Mouse (Mus musculus) liver, adult 2 months (tissue): ENCODE measurements around the gene Lrrc36. TPM values are rescaled to one million over a fixed set of nuclear protein-coding genes. Genes with fewer than 3 reads are reported as not detected.

ENCODE experiments used
- DNase-seq: peaks from one replicate; pipeline ENCODE4 v3.0.0-alpha.2; 2011; ENCODE audit warnings: low read depth, low spot score; ENCODE audit errors: extremely low read depth
- H3K27ac ChIP-seq: fragments of 200-500 bp; replicated peaks from 2 replicates; pipeline ENCODE4 v1.5.1; 2012; ENCODE audit warnings: low read depth, mild to moderate bottlenecking, control low read depth, inconsistent platforms, low read length; ENCODE audit not compliant: insufficient read depth
- H3K27me3 ChIP-seq: fragments of 200-500 bp; 2 replicates; pipeline ENCODE4 v1.6.1; 2012; ENCODE audit warnings: mild to moderate bottlenecking, moderate library complexity, low read length, inconsistent platforms; ENCODE audit not compliant: control insufficient read depth, insufficient read depth
- H3K36me3 ChIP-seq: fragments of 200-500 bp; 2 replicates; pipeline ENCODE4 v1.6.1; 2012; ENCODE audit warnings: low read length, inconsistent platforms; ENCODE audit not compliant: control insufficient read depth, insufficient read depth
- H3K4me1 ChIP-seq: fragments of 200-500 bp; 2 replicates; pipeline ENCODE4 v1.6.1; 2011; ENCODE audit warnings: low read length; ENCODE audit not compliant: control insufficient read depth, insufficient read depth
- H3K4me3 ChIP-seq: fragments of 200-500 bp; 2 replicates; pipeline ENCODE4 v1.5.1; 2011; ENCODE audit warnings: low read depth, mild to moderate bottlenecking, control low read depth, low read length, moderate library complexity; ENCODE audit not compliant: insufficient read depth
- H3K79me2 ChIP-seq: fragments of 200-500 bp; 2 replicates; pipeline ENCODE4 v1.6.1; 2012; ENCODE audit warnings: inconsistent platforms, mild to moderate bottlenecking, low read length, moderate library complexity; ENCODE audit not compliant: control insufficient read depth, insufficient read depth
- H3K9ac ChIP-seq: fragments of 200-500 bp; 2 replicates; pipeline ENCODE4 v1.6.1; 2012; ENCODE audit warnings: low read depth, mild to moderate bottlenecking, control low read depth, inconsistent platforms, low read length
- CTCF ChIP-seq: fragments of 200-500 bp; IDR thresholded peaks from 2 replicates; pipeline ENCODE4 v1.5.1; 2011; ENCODE audit warnings: low read depth, low read length, control low read depth
- POLR2A ChIP-seq: fragments of 200-500 bp; IDR thresholded peaks from 2 replicates; pipeline ENCODE4 v1.6.1; 2011; ENCODE audit warnings: low read length, control low read depth; ENCODE audit not compliant: insufficient read depth; ENCODE audit errors: extremely low read depth
- WGBS: fragments of 180-500 bp; shearing (Covaris S2); methylation state at CpG from one replicate; pipeline ENCODE4 v1.1.7; 2018; 5-methylcytosine and 5-hydroxymethylcytosine counted together
- polyA plus RNA-seq: library from polyadenylated mRNA; depleted of rRNA; stranded (reverse); fragments of >200 nt; gene quantifications from 2 replicates; pipeline ENCODE4 v1.2.3, GENCODE M21; 2012; rRNA removed
- total RNA-seq: library from RNA; depleted of rRNA; stranded (reverse); fragments of >200 nt; gene quantifications from 2 replicates; pipeline ENCODE4 v1.2.3, GENCODE M21; 2014; rRNA removed

Gene Lrrc36
- total and polyA plus RNA-seq, 2 experiments, result not detected

GRCm38 (mm10) chr8:105506977-105507376, 93.6 kb downstream of the Lrrc36 start:
- WGBS, result 74% methylated on average over 6 of the region's 6 CpGs
- Histone ChIP-seq H3K9ac (no peak overlapping the region), H3K4me3 (no peak overlapping the region), H3K27ac (no peak overlapping the region), H3K4me1 (no peaks in the 10 kb centered on the region), H3K36me3 (no peaks in the 10 kb centered on the region), H3K27me3 (no peaks in the 10 kb centered on the region), H3K79me2 (no peaks in the 10 kb centered on the region)
- no peak for DNase-seq
- TF ChIP-seq CTCF, result no peak

- no peaks in the 10 kb centered on the region for H3K36me3 ChIP-seq
- no peak overlapping the region for H3K27ac ChIP-seq
- no peak overlapping the region for H3K4me3 ChIP-seq
- H3K27me3 ChIP-seq, result no peaks in the 10 kb centered on the region
- H3K4me1 ChIP-seq, result no peaks in the 10 kb centered on the region
- DNase-seq, result no peak
- H3K9ac ChIP-seq, result no peak overlapping the region
- 82% methylated on average over 2 of the region's 2 CpGs for WGBS
- TF ChIP-seq CTCF, result no peak
- TF ChIP-seq POLR2A, result no peak
- H3K79me2 ChIP-seq, result no peaks in the 10 kb centered on the region
These were observed 95.4 kb downstream of the Lrrc36 start for GRCm38 (mm10) chr8:105508758-105509157.

- no peaks in the 10 kb centered on the region for H3K79me2 ChIP-seq
- no peak for DNase-seq
- H3K27ac ChIP-seq, result no peak overlapping the region
- H3K27me3 ChIP-seq, result no peaks in the 10 kb centered on the region
- H3K9ac ChIP-seq, result no peak overlapping the region
- WGBS, result 40% methylated on average over 12 of the region's 12 CpGs
- H3K4me1 ChIP-seq, result no peaks in the 10 kb centered on the region
- no peak overlapping the region for H3K4me3 ChIP-seq
- no peaks in the 10 kb centered on the region for H3K36me3 ChIP-seq
- TF ChIP-seq POLR2A (no peak), CTCF (no peak)
These were observed 96.8 kb downstream of the Lrrc36 start for GRCm38 (mm10) chr8:105509997-105510735.

Other genes starting within 250 kb of the Lrrc36 start
- gene Cbfb, start 242.9 kb upstream of the Lrrc36 start, total RNA-seq, result 13.2 and 15.7 TPM in 2 replicates
- gene Cbfb, start 242.9 kb upstream of the Lrrc36 start, polyA plus RNA-seq, result 1.8 and 2.8 TPM in 2 replicates
- 67.3 and 67.5 TPM in 2 replicates for gene D230025D16Rik, start 188.4 kb upstream of the Lrrc36 start, total RNA-seq
- 39.0 and 54.9 TPM in 2 replicates for gene D230025D16Rik, start 188.4 kb upstream of the Lrrc36 start, polyA plus RNA-seq
- gene B3gnt9, start 158.4 kb upstream of the Lrrc36 start, total RNA-seq, result 0.74 and 0.87 TPM in 2 replicates
- gene B3gnt9, start 158.4 kb upstream of the Lrrc36 start, polyA plus RNA-seq, result 1.2 and 1.4 TPM in 2 replicates
- 11.8 and 12.3 TPM in 2 replicates for gene Tradd, start 149.0 kb upstream of the Lrrc36 start, total RNA-seq
- 16.1 and 18.6 TPM in 2 replicates for gene Tradd, start 149.0 kb upstream of the Lrrc36 start, polyA plus RNA-seq
- gene Fbxl8, start 148.9 kb upstream of the Lrrc36 start, total RNA-seq, result 1.9 and 3.4 TPM in 2 replicates
- gene Fbxl8, start 148.9 kb upstream of the Lrrc36 start, polyA plus RNA-seq, result 6.7 and 7.3 TPM in 2 replicates
- 4.4 and 4.8 TPM in 2 replicates for gene Hsf4, start 143.8 kb upstream of the Lrrc36 start, total RNA-seq
- gene Hsf4, start 143.8 kb upstream of the Lrrc36 start, polyA plus RNA-seq, result 9.4 and 11.0 TPM in 2 replicates
- 0.27 and 0.37 TPM in 2 replicates for gene Nol3, start 137.4 kb upstream of the Lrrc36 start, total RNA-seq
- gene Nol3, start 137.4 kb upstream of the Lrrc36 start, polyA plus RNA-seq, result 0.40 and 0.43 TPM in 2 replicates
- 0.46 and 1.0 TPM in 2 replicates for gene 4931428F04Rik, start 123.7 kb upstream of the Lrrc36 start, total RNA-seq
- gene 4931428F04Rik, start 123.7 kb upstream of the Lrrc36 start, polyA plus RNA-seq, result 0.92 and 1.7 TPM in 2 replicates
- 3.6 TPM in 2 replicates for gene Exoc3l, start 117.5 kb upstream of the Lrrc36 start, total RNA-seq
- gene Exoc3l, start 117.5 kb upstream of the Lrrc36 start, polyA plus RNA-seq, result 4.6 and 9.3 TPM in 2 replicates
- 4.4 and 7.2 TPM in 2 replicates for gene E2f4, start 115.9 kb upstream of the Lrrc36 start, total RNA-seq
- gene E2f4, start 115.9 kb upstream of the Lrrc36 start, polyA plus RNA-seq, result 41.7 and 59.0 TPM in 2 replicates
- 16.8 and 19.5 TPM in 2 replicates for gene Elmo3, start 108.0 kb upstream of the Lrrc36 start, total RNA-seq
- 32.4 and 33.4 TPM in 2 replicates for gene Elmo3, start 108.0 kb upstream of the Lrrc36 start, polyA plus RNA-seq
- 3.0 and 3.2 TPM in 2 replicates for gene Lrrc29, start 87.3 kb upstream of the Lrrc36 start, total RNA-seq
- 7.9 and 12.9 TPM in 2 replicates for gene Lrrc29, start 87.3 kb upstream of the Lrrc36 start, polyA plus RNA-seq
- gene Tmem208, start 87.2 kb upstream of the Lrrc36 start, total RNA-seq, result 97.9 and 104 TPM in 2 replicates
- gene Tmem208, start 87.2 kb upstream of the Lrrc36 start, polyA plus RNA-seq, result 87.5 and 90.9 TPM in 2 replicates
- gene Fhod1, start 65.6 kb upstream of the Lrrc36 start, total RNA-seq, result 1.7 and 1.9 TPM in 2 replicates
- 3.2 and 7.8 TPM in 2 replicates for gene Fhod1, start 65.6 kb upstream of the Lrrc36 start, polyA plus RNA-seq
- under 0.01 and 0.20 TPM in 2 replicates for gene Slc9a5, start 64.7 kb upstream of the Lrrc36 start, total RNA-seq
- gene Slc9a5, start 64.7 kb upstream of the Lrrc36 start, polyA plus RNA-seq, result 0.15 and 0.53 TPM in 2 replicates
- gene Plekhg4, start 40.3 kb upstream of the Lrrc36 start, total RNA-seq, result under 0.01 and 0.13 TPM in 2 replicates
- 0.09 TPM in 1 of 2 replicates, not detected in the other for gene Plekhg4, start 40.3 kb upstream of the Lrrc36 start, polyA plus RNA-seq
- gene Kctd19, start 69 bp upstream of the Lrrc36 start, total RNA-seq, result not detected in 2 replicates
- not detected in 2 replicates for gene Kctd19, start 69 bp upstream of the Lrrc36 start, polyA plus RNA-seq
- 0.47 and 0.65 TPM in 2 replicates for gene Tppp3, start 58.0 kb downstream of the Lrrc36 start, total RNA-seq
- gene Tppp3, start 58.0 kb downstream of the Lrrc36 start, polyA plus RNA-seq, result 0.51 and 0.80 TPM in 2 replicates
- gene Zdhhc1, start 83.3 kb downstream of the Lrrc36 start, total RNA-seq, result 1.9 and 2.3 TPM in 2 replicates
- 2.3 and 4.5 TPM in 2 replicates for gene Zdhhc1, start 83.3 kb downstream of the Lrrc36 start, polyA plus RNA-seq
- not detected in 2 replicates for gene Hsd11b2, start 105.2 kb downstream of the Lrrc36 start, total RNA-seq
- 0.09 and 0.12 TPM in 2 replicates for gene Hsd11b2, start 105.2 kb downstream of the Lrrc36 start, polyA plus RNA-seq
- gene Atp6v0d1, start 152.5 kb downstream of the Lrrc36 start, total RNA-seq, result 63.5 and 85.9 TPM in 2 replicates
- 77.2 and 82.0 TPM in 2 replicates for gene Atp6v0d1, start 152.5 kb downstream of the Lrrc36 start, polyA plus RNA-seq
- 1.3 and 2.6 TPM in 2 replicates for gene Ripor1, start 191.7 kb downstream of the Lrrc36 start, total RNA-seq
- gene Ripor1, start 191.7 kb downstream of the Lrrc36 start, polyA plus RNA-seq, result 5.5 and 7.4 TPM in 2 replicates
- 14.6 and 15.6 TPM in 2 replicates for gene Ctcf, start 223.0 kb downstream of the Lrrc36 start, total RNA-seq
- gene Ctcf, start 223.0 kb downstream of the Lrrc36 start, polyA plus RNA-seq, result 6.6 TPM in 2 replicates
- gene Agrp, start 223.8 kb downstream of the Lrrc36 start, total RNA-seq, result not detected in 2 replicates
- not detected in 2 replicates for gene Agrp, start 223.8 kb downstream of the Lrrc36 start, polyA plus RNA-seq